Mouse (Mus musculus) brain, embryonic 14.5 days (tissue): ENCODE measurements around the gene Cep83. TPM values are rescaled to one million over a fixed set of nuclear protein-coding genes. Genes with fewer than 3 reads are reported as not detected.
A peak's percentile ranks its signal among the peaks of the same experiment; 100 is the strongest.

Experiments
- DNase-seq: peaks from one replicate; pipeline ENCODE4 v3.0.0-alpha.2; 2011; ENCODE audit warnings: low read depth
- CTCF ChIP-seq: fragments of 200-500 bp; IDR thresholded peaks from 2 replicates; pipeline ENCODE4 v1.5.1; 2012; ENCODE audit warnings: inconsistent platforms, mild to moderate bottlenecking, moderate library complexity, borderline replicate concordance; ENCODE audit not compliant: insufficient read depth, insufficient read length; ENCODE audit errors: extremely low read depth
- POLR2A ChIP-seq: fragments of 200-500 bp; IDR thresholded peaks from 2 replicates; pipeline ENCODE4 v1.6.1; 2012; ENCODE audit warnings: mild to moderate bottlenecking, inconsistent platforms, borderline replicate concordance; ENCODE audit not compliant: poor library complexity, insufficient read depth, insufficient read length, severe bottlenecking; ENCODE audit errors: extremely low read depth
- polyA plus RNA-seq: library from polyadenylated mRNA; depleted of rRNA; stranded (reverse); fragments of >200 nt; gene quantifications from 2 replicates; pipeline ENCODE4 v1.2.3, GENCODE M21; 2012

The Cep83 gene
- polyA plus RNA-seq, 1 experiment = 24.1 TPM

DNA sequence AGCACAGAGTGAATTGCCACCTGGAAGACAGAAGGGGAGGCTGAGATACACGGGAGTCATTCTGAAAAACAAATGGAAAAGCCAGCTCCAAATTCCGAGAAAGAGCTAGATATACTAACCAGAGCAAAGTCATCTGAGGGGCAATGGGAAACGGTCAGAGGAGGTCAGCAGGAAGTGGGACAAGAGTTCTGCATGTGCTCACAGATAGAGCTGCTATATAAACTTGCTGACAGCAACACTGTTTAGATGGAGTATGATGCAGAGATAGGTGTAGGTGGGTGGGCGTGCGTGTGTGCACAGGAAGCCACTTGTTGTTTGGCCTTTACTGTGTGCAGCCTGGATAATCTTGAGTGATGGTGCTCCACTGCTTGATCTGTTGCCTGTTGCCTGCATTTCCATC lies 109.7 kb downstream of the Cep83 start:
- DNase-seq = no peak
- no peak for TF ChIP-seq CTCF
- no peak for TF ChIP-seq POLR2A

DNA sequence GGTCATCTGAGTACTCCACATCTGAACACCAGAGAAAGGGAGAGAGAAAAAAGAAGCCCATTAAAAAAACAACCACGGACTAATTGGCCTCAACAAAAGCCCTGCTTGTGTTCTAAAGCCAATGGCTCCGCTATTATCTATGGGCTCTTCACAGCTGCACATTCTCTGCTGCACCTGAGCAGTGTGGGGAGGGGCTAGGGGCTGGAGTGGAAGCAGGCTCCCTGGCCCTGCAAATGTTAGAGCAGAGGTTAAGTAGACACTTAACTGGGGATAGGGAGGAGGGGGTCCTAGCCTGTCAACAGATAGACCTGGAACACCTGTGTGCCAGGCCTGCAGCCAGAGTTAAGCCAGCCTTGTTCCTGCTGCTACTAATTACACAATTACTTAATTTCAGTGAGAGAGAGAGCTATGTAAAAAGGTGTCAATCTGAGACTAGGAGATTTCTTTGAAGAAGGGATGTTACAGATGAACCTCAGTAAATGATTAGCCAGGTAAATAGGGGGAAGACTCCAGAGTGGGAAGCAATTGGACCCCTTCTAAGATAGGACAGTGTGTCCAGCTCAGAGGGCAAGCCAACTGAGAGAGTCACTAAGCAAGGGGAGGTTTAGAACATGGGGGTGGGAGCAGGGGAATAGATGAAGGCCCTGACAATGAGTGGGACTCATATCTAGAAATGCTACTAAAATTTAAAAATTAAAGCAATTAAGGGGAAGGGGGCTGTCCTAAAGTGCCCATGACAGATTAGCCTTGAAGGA lies 111.2 kb downstream of the Cep83 start:
- TF ChIP-seq CTCF (no peak), POLR2A (no peak)
- DNase-seq = peak; percentile 42

DNA sequence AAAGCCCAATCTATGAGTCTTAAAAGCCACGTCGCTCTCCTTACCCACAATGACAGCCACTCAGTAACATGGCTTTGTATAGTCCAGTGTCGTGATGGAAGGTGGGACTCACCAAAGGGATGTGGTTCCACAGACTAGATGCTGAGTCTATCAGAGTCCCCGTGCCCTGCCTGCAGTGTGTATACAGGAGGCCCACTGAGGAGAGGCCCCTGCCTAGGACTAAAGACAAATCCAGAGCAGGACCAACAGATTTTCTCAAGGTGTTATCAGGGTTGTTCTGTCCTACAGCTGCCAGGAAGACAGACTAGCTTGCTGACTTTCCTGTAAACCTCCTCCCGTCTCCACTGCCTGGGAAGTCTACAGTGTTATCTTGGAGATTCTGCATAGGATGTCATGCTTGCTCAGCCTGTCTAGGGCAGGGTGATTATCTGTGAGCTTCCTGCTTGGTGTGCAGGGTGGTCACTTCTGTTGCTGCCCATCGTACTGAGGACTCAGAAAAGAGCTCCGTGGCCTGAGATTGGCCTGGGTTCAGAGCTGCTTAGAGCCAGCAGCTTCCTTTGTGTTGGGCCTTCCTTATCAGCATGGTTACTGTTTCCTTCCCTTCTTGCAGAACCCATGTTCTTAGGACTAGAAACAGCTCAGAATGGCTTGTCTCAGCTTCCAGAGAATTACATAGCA lies 112.4 kb downstream of the Cep83 start:
- DNase-seq = no peak

DNA sequence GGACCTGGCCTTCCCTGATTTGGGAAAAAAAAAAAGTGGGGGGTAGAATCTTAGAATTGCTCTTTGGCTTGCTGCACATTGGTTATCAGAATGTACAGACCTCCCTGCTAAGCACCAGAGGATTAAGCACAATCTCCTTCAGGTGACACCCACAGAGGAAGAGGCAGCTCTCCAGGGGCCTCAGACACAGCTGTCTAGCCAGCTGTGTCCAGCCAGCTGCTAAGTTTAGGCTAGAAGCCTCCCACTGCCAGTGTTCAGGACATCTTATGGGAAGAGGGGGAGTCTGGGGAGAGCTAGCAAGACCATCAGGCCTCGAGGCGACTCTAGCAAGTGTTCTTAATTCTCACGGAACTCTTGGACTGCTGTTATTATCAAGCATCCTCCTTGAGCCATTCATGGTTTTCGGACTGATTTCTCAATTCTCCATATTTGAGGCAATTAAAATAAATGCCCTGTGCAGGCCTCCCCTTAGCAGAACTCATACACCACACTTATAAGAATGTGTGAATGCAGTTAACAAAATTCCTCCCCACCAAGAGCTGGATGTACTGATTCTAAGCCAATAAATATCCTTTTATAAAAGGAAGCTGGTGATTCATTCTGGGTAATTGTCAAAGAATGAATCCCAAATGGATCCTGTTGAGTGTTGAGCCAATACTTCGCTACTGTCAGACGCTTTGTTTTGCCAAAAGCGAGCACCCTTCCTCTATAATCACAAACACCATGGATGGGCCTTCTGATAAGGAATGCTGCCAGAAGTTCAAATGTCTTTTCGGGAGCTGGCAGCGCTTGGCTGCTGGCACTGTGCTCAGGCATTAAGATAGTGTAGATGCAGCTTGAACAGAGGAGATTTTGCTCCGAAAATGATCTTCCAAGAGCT lies 115.8 kb downstream of the Cep83 start:
- TF ChIP-seq CTCF = no peak
- TF ChIP-seq POLR2A = no peak
- DNase-seq = peak; percentile 40

More for the DNA sequence above, 112.4 kb downstream of the Cep83 start:
- TF ChIP-seq CTCF (no peak), POLR2A (no peak)

DNA sequence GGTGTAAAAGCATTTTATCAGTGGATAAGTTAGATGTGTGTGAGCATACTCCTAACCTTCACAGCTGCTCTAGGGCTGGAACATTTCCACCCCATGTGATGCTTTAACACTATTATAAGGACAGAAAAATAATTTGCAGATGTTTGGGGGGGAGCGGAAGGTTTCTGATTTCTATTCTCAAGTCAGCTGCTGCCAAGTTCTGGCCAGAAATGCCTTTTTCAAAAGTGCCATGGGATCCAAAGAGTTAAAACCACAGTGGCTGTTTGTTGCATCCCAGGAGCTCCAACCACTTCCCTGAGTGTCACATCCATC lies 116.4 kb downstream of the Cep83 start:
- DNase-seq = no peak
- no peak for TF ChIP-seq CTCF
- no peak for TF ChIP-seq POLR2A

DNA sequence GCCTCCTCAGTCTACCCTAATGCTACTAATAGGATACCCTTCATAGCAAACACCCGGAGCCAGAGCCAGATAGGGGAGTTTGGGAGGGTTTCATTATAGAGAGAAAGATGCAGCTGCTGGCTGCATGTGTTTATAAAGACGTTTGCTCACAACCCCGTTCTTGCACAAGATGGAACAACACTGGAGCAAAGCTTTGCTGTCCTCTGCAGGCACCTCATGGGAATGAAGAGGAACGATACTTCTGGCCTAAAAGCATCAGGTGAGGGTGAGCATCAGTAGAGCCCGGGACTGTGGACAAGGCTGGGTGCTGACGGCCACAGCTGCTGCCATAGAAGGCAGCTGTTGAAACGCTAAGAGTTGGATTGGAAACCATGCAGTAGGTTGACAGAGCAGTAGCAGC lies 118.9 kb downstream of the Cep83 start:
- TF ChIP-seq CTCF (no peak), POLR2A (no peak)
- DNase-seq = no peak

DNA sequence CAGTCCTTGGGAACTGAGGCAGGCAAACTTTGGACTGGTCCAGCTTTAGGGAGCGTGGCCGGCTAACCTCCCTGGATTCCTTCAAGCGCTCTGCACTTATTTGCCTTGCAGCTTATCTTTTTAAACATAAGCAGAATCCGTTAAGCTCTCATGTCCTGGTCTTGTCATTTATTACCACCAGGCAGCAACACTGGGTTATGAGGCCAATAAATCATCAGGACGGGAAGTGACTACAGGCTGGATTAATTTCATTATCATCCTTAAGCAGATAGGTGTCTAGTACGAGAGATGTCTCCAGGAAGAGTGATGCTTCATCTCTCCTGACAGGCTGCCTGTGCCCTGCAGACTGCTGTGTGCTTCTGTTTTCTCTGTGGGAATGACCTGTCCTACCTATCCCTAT lies 119.8 kb downstream of the Cep83 start:
- TF ChIP-seq POLR2A (no peak), CTCF (no peak)
- DNase-seq = no peak

DNA sequence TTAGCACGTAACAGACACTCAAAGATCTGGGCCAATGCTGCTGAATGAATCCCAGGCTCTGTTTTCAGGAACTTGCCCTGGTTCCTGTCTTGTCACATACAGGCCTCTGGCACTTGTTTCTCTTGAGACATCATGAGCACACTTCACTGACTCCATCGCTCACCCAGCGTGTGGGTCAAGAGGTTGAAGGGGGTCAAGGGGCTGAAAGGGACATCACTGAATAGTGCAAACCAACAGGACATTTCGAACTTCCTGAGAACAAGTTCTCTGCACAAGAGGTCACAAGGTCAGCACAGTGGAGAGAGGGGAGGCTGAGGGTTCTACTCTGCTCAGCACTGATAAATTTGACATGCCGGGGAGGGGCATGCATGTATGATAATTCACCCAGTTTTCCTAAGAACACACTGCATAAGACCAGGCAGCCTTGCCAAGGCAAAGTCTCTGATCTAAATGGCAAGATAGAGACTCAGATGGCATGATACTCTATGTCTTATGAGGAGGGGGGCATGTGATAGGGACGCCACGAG lies 121.6 kb downstream of the Cep83 start:
- DNase-seq = no peak
- TF ChIP-seq CTCF (no peak), POLR2A (no peak)

DNA sequence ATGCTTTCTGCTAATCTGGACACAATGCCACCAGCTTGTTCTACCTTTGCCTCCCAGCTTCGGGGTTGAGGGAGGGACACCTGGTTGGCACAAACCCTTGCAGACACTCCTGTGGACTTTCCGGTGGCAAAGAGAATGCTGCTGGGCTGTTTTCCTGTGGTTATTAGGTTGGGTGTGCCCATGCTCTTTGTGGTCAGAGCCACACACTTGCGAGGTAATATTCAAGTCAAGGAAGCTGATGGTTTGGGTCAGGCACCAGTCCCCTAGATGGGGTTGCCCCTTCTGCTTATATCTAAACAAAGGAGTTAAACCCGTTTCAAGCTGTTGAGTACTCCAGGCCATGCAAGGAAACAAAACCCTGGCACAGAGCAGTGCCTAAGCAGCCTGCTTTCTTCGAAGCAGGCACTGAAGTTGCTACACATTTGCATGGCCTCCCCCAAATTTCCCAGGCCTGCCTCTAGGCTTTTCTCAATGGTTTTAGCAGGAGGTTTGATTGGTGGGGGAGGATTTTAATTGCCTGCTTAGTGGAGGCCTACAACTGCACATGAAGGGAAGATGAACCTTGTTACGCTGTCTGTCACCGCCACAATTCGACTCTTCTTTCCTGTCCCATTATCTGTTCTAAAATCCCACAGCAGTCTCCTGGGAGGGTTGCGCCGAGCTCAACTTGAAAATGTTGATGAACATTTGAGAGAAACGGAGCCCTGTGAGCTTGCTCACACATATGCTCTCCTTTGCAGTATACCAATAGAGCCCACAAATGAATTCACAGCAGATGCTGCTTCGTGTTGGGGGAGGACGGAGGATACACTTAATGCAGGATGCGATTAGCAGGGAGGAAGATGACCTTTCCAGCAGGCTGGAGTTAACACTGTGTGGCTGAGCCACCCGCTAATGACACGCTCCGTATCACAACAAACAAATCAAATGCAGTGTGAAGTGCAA lies 123.7 kb downstream of the Cep83 start:
- DNase-seq = peak; percentile 79
- TF ChIP-seq CTCF (no peak), POLR2A (no peak)

DNA sequence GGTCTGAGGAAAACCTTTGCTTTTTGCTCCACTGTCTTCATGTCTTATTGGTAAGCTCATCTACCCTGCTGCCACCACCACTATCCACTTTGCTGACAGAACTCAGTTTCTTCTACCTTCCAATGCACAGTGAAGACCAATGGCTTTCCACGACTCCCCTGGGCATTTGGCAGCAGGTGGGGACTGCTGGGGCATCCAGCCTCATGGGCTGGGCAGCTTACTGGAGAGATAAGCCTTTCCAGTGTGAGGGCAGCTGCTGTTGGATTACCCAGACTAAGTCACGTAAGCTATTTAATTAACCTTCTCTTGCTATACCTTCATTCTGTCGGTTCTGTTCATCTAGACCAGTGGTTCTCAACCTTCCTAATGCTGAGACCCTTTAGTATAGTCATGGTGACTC lies 129.7 kb downstream of the Cep83 start:
- no peak for DNase-seq
- TF ChIP-seq POLR2A (no peak), CTCF (no peak)

DNA sequence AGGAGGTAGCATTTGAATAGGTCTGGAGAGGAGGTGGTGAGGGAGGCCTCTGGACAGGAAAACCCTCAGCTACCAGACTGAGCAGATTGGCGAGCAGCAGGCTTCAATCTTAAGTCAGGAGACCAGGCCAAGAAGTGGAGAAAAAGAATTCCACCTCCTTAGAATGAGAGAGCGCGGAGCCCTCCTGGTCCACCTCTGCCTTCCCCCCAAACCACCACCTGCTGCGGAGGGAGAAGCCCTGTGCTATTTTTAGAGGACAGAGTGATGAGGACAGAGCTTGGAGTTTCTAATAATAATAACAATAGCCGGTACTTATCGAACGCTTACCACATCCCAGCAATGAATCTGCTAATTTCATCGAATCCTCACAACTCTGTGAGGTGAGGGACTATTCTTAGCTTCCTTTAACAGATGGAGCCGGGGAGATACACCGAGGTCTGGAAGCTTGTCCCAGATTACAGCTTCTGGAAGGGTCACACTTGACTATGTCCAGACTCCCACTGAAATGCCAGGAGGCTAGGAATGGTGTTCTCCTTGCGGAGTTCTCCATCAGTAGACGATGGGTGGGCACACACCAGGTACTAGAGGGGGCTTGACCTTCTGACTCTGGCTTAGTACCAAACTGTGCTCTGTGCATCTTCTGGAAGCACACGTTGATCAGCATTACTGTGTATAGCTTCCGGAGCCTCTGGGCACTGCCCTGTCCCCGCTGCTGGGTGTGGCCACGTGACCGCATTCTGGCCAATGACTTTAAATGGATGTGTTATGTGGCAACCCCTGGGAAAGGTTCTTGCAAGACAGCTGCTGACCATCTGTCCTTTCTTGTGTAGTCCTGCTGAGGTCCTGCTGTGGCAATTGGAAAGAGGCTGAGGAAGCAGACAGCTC lies 130.6 kb downstream of the Cep83 start:
- no peak for DNase-seq

More for the DNA sequence above, 130.6 kb downstream of the Cep83 start:
- TF ChIP-seq POLR2A = no peak
- TF ChIP-seq CTCF = no peak
